Mouse (Mus musculus): ENCODE measurements around the gene Rasal3.

- no peak for TF ChIP-seq EP300 (IDR thresholded peaks at IDR 0.05; ENCODE audit: insufficient read depth, low read depth, low read length)
- TF ChIP-seq CTCF (IDR thresholded peaks at IDR 0.05), result no peak
- no peak for TF ChIP-seq POLR2A (IDR thresholded peaks at IDR 0.05; ENCODE audit: insufficient read depth, low read depth, low read length)
Observed at GRCm38 (mm10) chr17:32356766-32357760, 46.3 kb downstream of the Rasal3 start.

Data from heart, adult 2 months (tissue).